Mouse (Mus musculus): ENCODE results near the gene Ndrg3.
"Not testable (repeated sequence)": the region's sequence is repeated elsewhere in the genome, so short reads cannot be mapped to it uniquely, and the experiment has no call there.

Ndrg3 gene

GRCm38 (mm10) chr2:156902411-156902810 is 89.4 kb downstream of the Ndrg3 start:
- not testable (repeated sequence) for DNase-seq (ENCODE audit: low read depth, low spot score)

GRCm38 (mm10) chr2:156901883-156902282 is 90.0 kb downstream of the Ndrg3 start:
- no peak for DNase-seq (ENCODE audit: low read depth, low spot score)

- no peak for DNase-seq (ENCODE audit: low read depth, low spot score)
These were observed 90.5 kb downstream of the Ndrg3 start for GRCm38 (mm10) chr2:156901344-156901743.

GRCm38 (mm10) chr2:156899184-156899583 is 92.7 kb downstream of the Ndrg3 start:
- DNase-seq (ENCODE audit: low read depth, low spot score), result no peak

GRCm38 (mm10) chr2:156898374-156898773 is 93.5 kb downstream of the Ndrg3 start:
- no peak for DNase-seq (ENCODE audit: low read depth, low spot score)

- DNase-seq (ENCODE audit: low read depth, low spot score), result no peak
These were observed 94.8 kb downstream of the Ndrg3 start for GRCm38 (mm10) chr2:156897034-156897433.

- DNase-seq (ENCODE audit: low read depth, low spot score), result no peak
These were observed 95.4 kb downstream of the Ndrg3 start for GRCm38 (mm10) chr2:156896384-156896914.

- no peak for DNase-seq (ENCODE audit: low read depth, low spot score)
These were observed 97.2 kb downstream of the Ndrg3 start for GRCm38 (mm10) chr2:156894496-156895265.

- no peak for DNase-seq (ENCODE audit: low read depth, low spot score)
These were observed 99.0 kb downstream of the Ndrg3 start for GRCm38 (mm10) chr2:156892821-156893220.

GRCm38 (mm10) chr2:156892240-156892639 is 99.6 kb downstream of the Ndrg3 start:
- no peak for DNase-seq (ENCODE audit: low read depth, low spot score)

GRCm38 (mm10) chr2:156888490-156888889 is 103.4 kb downstream of the Ndrg3 start:
- DNase-seq (ENCODE audit: low read depth, low spot score), result no peak

GRCm38 (mm10) chr2:156887017-156887416 is 104.8 kb downstream of the Ndrg3 start, which contains the start of gene Sla2:
Gene Sla2, minus strand, starts transcription at chr2:156887192.
- no peak for DNase-seq (ENCODE audit: low read depth, low spot score)

GRCm38 (mm10) chr2:156886084-156886631 is 105.7 kb downstream of the Ndrg3 start:
- DNase-seq (ENCODE audit: low read depth, low spot score), result no peak

GRCm38 (mm10) chr2:156885666-156886065 is 106.2 kb downstream of the Ndrg3 start:
- not testable (repeated sequence) for DNase-seq (ENCODE audit: low read depth, low spot score)

- no peak for DNase-seq (ENCODE audit: low read depth, low spot score)
These were observed 107.3 kb downstream of the Ndrg3 start for GRCm38 (mm10) chr2:156884396-156885211.

GRCm38 (mm10) chr2:156882431-156883001 is 109.3 kb downstream of the Ndrg3 start:
- no peak for DNase-seq (ENCODE audit: low read depth, low spot score)

- no peak for DNase-seq (ENCODE audit: low read depth, low spot score)
These were observed 112.3 kb downstream of the Ndrg3 start for GRCm38 (mm10) chr2:156879541-156879940.

- DNase-seq (ENCODE audit: low read depth, low spot score), result no peak
These were observed 114.1 kb downstream of the Ndrg3 start for GRCm38 (mm10) chr2:156877726-156878125.
